Mouse (Mus musculus) bone marrow, adult 2 months (tissue): Measurements from ENCODE around the gene Coro7.

Experiments used
- CTCF ChIP-seq: fragments of 200-500 bp; IDR thresholded peaks from 2 replicates; pipeline ENCODE4 v1.5.1; 2011; ENCODE audit warnings: low read length, control low read depth; ENCODE audit not compliant: control insufficient read depth, insufficient read depth
- POLR2A ChIP-seq: fragments of 200-500 bp; IDR thresholded peaks from 2 replicates; pipeline ENCODE4 v1.6.1; 2011; ENCODE audit warnings: low read depth, mild to moderate bottlenecking, control low read depth, low read length, borderline replicate concordance; ENCODE audit not compliant: control insufficient read depth

DNA sequence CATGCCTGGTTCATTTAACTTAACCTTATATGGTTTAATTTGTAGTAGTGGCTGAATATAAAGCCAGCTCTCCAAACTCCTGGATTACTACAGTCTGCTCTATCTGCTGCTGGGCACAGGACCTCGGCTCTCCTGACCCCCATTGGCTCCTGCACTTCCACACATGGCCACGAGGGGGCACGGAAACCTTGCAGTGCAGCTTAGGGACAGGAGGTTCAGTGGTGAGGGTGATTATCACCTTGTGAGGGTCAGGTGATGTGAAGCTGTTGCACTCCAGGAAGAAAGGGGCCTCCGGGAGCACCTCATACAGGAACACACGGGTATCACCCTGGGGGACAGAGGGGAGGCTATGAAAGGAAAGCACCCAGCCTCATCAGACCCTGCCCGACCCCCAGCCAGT is 49.6 kb downstream of the Coro7 start:
- TF ChIP-seq CTCF (peak; percentile 97), POLR2A (no peak)
